Mouse (Mus musculus) 3T3-L1 (cell line): ENCODE measurements around the gene Med22.
A peak's percentile ranks its signal among the peaks of the same experiment; 100 is the strongest.

ENCODE experiments used
- DNase-seq: peaks from one replicate; pipeline ENCODE4 v3.0.0-alpha.2; 2015; ENCODE audit warnings: low read depth, low spot score

The Med22 gene

DNA sequence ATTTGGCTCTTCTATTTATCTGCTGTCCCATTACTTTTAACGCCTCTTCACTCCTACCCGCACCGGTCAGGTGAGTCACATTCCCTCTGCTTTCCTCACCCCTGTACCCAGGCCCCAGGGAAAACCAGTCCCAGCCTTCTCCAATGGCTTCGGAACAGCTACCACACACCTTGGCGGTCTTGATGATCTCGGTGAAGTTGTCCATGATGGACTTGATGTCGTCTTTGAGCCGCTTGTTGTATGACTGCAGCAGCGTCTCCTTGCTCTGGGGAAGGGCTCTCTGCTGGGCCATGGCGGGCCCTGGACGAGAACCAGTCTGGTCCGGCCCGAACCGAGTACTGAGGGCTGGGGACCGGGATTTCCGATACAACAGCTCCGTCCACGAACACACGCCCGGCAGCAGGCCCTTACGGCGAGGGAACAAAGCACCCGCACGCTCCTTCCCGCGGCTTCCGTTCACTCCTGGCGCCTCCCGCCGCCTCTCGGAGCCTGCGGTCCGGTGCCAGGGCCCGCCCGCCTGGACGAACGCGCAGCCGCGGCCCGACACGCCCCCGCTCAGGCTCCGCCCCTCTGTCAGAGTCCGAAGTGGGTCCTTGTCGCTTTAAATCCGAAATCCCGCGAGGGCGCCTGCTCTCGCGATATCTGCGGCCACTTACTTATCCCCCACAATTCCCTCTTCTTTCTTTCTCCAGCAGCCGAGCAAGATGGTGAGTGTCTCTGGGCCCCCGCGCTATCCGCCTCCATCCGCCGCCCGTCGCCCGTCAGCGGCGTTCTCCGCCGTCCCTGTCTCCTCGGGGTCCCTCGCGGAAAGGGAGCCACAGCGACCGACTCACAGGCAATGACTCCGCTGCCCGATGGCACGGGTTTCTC is at the start of gene Med22, which contains the start of gene Rpl7a:
Gene Med22, minus strand, starts transcription at position 554 of the 870 bp plus-strand sequence.
Gene Rpl7a, plus strand, starts transcription at position 641 of the 870 bp plus-strand sequence.
- DNase-seq, result peak; percentile 98

DNA sequence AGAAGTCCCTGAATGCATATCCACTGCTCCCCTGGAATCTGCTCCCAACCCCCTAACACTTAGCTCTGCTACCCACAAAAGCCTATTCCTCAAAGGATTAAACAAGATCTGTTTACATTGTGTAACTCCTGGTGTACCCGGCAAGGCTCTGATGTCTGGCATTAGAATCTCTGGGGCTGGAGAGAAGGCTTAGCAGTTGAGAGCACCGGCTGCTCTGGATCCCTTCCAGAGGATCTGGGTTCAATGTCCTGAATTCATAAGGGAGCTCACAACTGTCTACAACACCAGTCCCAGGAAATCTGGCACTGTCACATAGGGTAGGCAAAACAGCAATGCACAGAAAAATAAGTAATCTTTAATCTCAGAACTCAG is 47.0 kb upstream of the Med22 start:
- no peak for DNase-seq

DNA sequence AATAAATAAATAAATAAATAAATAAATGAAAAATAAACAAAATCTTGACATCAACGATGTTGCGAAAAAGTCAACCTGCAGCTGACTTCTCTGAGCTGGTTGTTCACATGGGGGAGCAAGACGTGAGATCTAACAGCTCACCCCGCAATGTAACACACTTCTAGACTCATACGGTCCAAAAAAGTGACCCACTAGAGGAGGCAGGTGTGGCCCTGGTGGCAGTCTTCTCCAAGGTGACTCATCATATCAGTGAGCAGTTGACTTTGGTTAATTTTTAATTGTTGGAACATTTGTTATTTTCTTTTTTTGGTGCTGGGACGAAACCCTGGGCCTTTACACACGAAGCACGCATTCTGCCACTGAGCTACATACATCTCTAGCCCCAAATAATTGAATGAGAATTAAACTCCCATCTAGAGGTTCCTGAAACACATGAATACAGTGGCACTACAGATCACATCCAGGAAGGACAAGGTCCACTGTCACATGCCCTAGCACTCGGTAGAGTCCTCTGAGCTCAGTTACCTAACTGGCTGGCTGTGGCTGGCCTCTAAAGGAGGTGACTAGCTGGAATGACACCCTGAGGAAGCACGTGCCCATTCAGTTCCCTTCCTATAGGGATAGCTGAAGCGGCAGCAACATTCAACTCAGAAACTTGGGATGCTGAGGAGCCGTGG is 46.5 kb upstream of the Med22 start:
- DNase-seq, result no peak

DNA sequence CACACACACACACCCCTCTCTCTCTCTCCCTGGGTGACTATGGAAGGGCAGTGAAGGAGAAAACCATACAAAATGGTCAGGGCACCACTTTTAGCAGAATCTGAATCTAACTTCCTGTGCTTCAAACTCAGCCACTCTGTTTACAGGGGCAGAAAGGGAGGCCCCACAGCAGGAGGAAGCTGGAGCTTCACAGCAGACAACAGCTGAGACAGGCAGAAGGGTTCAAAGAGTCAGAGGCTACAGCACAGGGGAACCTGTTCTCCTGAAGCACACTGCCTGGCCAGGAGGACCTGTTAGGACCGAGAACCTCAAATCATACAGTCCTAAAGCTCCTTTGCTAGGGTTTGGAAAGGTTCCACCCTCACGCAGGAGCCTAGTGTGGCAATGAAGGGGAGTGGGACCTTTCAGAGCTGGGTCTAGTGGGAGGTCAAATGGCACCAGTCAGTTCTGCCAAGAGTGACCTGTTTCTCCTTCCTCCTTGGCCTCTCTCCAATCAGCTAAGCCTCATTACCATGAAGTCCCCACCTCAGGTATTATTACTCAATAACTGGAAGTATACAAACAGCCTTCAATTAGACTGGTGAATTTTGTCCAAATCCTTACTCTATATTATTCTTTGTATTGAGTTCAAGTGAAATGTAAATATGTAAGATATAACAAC is 44.4 kb upstream of the Med22 start:
- DNase-seq, result no peak

DNA sequence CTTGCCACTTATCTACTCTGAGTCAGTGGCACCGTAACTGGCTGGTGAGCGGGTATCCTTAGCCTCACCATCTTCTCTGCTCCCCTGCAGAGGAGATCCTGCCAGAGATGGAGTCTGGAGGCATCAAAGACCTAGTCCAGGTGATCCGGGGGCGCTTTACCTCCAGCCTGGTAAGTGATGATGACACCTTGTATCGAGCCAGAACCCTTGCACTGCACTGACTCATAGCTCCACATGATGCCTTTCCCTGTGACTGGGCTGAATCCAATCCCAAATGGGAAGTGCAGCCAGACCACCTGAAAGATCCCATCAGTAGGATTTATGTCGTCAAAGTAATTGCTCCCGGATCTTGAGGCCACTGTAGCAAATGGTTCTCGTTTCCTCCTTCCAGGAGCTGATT is 42.4 kb upstream of the Med22 start:
- no peak for DNase-seq

DNA sequence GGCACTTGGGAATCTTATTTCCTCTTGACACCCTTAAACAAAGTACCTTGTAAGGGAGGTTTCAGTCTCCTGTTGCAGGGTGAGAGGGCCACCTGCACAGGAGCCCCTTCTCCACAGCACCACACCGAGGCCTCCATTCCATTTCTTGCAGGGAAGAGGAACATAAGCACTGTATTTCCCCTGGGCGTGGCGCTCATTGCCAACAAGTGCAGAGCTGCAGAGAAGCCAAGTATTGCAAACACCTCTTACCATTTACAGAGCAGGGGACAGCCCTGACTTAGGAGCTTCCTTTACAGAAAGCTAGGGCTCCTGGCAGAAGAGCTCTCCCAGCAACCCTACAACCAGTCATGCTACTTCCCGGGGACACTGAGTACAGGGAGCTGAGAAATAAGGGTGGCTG is 41.7 kb upstream of the Med22 start:
- DNase-seq, result no peak

DNA sequence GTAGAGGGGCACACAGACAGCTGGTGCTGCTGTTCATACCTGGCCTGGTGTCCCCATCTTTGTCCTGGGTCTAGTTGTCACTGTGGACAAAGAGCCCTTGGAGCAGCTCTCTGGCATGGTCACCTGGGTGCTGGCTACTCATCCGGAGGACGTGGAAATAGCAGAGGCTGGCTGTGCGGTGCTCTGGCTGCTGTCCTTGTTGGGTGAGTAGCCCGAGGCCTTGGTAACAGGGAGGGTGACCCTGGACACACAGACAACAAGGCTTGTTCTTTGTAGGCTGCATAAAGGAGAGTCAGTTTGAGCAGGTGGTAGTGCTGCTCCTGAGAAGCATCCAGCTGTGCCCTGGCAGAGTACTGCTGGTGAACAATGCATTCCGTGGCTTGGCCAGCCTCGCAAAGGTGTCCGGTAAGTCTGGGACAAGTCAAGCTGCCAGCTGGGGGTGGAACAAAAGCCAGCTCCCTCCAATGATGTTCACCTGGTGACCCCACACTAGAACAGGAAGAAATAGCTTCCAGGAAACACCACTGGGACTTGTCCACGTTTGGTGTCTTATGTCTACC is 40.9 kb upstream of the Med22 start:
- no peak for DNase-seq

DNA sequence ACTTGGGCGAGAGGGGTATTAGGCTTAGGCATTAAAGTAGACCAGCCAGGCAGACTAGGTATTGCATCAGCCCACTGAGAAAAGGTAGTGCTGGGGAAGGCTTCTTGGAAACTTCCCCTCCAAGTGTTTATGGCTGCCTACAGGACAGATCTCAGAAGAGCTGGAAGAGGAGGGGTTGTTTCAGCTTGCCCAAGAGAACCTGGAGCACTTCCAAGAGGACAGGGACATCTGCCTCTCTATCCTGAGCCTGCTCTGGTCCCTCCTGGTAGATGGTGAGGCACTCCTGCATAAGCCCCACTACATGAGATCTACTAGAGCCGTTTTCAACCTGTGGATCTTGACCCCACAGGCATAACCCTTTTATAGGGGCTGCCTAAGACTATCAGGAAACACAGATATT is 39.9 kb upstream of the Med22 start:
- DNase-seq, result no peak

DNA sequence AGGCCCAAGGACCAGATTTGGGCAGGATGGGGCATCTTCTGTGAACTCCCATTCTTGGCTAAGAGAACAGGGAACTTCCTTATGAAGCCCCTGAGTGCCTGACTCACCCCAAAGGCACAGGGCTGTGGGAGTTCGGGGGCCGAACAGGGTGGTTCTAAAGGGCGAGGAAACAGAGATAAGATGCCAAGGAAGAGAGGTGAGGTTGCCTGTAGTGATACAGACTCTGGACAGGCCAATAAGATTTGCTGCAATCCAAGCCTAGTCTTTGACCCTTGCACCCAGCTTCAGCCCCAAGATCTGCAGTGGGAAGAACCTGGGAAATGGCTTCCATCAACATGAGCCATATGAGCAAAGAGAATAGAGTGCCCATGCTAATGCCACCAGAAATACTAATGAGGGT is 32.8 kb upstream of the Med22 start:
- no peak for DNase-seq

DNA sequence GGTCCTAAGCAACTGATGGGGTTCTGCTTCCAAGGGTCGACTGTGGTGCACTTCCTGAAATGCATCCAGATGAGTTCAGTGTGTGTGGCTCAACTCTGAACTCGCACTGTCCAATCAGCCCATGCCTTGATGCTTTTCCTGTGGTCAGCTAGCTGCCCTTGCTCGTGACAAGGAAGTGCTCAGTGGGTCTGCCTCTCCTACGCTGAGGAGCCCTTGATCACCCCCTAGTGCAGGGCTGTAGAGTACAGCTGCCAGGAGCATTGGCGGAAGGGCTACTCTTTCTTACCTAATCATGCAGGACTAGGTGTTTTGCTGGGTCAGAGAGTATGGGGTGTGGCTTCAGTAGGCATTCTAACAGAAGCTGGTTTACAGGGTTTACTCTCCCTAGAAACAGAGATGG is 31.1 kb upstream of the Med22 start:
- DNase-seq, result no peak

DNA sequence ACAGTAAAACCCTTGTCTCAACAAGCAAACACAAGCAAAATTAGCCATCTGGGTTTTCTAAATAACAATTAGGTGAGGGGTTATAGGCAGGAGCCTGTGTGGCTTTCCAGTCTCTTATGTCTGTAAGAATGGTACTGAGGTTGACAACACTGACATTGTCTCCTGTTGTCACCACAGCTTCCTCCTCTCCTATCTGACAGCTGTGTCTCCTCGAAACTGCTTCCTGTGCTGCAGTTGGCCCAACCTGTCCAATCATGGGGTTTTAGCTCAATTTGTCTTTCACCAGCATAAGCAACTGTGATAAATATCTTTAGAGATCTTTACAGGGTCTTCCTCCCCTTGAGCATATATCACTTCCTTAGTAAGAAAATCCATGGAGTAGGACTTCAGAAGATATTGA is 25.9 kb upstream of the Med22 start:
- DNase-seq, result no peak

DNA sequence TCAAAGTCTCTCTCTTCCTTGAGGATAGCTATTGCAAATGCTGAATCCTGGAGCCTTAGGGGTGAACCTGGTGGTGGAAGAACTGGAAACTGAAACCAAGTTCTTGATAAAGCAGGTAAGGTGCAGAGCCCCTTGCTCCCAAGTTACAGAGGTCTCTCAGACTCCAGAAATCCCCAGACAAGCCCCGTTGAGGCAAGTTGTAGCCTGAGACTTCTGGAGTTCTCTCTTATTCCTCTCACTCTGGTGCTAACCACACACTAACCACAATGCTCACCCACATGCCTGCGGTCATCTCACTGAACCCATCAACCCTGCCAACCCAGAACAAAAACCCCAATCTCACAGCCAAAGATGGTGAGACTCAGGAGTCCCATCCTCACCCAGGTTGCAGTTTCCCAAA is 24.8 kb upstream of the Med22 start:
- peak; percentile 42 for DNase-seq

DNA sequence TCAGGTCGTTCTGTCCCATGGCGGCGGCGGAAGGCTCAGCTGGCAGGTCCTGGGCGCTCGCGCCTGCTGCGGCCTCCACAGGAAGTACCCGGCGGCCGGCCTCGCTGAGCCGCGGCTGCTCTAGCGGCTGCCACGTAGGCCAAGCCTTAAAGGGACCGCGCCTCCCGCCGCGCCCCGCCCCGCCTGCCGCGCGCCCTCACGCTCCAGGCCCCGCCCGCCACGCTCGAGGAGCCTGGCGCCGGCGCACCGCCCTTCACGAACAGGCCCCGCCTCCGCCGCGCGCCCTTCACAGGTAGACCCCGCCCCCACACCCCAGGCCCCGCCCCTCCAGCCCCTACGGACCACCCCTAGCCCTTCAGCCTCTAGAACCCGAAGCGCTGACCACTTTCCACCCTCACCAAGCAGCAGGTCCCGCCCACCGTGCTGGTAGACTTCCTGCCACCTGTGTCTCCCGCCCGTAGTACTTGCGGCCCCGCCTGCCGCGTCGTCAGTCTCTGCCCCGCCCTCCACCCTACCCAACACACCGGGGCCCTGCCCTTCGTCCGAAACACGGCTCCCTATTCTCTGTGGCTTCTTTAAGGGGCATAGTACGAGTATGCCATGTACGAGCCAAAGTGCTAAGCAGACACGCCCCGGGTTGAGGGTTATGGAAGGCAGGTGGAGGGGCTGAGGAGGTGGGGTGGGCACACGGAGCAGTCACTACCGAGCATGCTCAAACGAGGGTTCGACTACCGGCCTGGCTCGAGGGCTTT is 23.0 kb upstream of the Med22 start, which contains the start of the genes Surf4 and Stkld1:
Gene Surf4, minus strand, starts transcription at position 625 of the 752 bp plus-strand sequence.
Gene Stkld1, plus strand, starts transcription at position 744 of the 752 bp plus-strand sequence.
- DNase-seq, result peak; percentile 84

DNA sequence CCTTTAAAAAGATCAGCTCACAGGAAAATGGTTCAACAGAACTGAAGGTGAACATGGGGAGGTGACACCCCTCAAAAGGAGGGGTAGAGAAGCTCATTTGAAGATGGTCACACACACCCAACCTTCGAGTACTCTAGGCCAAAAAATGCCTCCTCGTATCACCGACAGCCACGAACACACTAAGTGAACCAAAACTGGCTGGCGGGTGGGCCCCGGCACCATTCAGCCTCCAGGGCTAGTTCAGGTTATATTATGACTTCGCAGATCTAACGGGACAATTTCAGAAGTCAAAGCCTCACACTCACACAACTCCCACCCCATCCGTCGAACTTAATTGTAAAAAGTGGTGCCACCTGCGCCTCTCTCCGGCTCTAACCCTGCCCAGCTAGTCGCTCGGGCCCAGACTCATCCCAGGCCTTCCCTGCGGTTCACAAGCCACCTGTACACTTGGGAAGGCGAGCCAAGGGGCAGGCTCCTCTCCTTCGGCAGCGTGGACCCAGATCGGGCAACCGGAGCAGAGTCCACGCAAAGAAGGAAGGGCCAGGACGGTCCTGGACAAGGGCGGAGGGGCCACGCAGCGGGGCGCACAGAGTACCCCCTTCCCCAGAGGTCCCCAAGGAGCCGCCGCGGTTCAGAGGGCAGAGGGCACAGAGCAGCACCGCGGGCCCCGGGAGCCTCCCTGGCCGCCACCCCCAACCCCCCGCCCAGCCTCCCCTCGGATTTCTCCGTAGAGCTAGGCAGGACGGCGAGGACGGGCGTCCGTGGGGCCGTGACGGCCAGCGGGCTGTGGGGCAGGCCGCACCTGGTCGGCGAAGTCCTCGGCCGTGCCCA is 22.2 kb upstream of the Med22 start:
- DNase-seq, result peak; percentile 34

DNA sequence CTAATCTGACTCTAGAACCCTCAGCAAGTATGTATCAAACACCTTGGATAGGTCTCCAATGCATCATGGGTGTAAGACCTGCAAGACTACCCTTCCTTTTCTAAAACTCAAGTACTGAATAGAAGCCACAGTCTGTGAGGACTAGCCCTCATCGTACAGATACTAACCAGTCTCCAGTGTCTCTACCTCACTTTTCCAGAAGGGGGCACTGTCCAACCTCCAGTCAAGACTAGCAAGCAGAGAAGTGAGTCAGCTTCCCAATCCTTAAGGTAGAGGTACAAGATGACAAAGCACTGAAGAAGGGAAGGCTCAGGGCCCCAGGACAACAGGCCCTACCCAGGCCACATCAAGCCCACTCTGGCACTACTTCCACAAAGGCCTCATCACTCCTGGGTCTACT is 19.9 kb upstream of the Med22 start:
- peak; percentile 80 for DNase-seq

DNA sequence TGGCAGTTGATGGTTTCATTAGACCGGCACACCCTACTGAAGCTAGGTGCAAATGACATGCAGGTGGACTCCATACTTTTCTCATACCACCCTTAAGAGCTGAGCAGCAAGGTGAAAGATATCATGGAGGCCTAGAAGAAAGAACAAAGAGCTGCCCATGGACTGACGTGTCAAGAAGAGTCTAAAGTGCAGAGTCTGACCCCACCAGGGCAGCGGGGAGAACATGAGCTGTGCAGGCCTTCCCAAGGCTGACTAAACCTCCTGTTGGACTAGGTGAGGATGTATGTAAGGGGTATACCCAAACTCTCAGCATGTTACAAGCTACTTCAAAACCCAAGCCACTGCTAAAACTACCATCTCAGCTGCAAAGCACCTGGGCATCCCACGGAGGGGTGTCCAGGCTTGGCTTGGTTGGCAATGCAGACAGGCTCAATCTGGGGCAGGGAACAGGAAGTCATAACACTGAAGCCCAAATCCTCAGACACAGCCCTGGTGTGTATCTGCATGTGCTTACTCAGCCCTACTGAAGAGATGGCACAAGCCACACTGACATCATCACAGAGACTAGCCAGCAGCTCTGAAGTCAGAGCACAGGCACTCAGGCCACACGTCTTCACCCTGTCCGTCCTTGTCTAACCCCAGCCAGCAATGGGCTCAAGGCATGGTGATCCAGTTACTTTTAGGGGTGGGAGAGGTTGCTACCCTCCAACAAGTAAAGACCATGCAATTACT is 17.4 kb upstream of the Med22 start:
- DNase-seq, result no peak

DNA sequence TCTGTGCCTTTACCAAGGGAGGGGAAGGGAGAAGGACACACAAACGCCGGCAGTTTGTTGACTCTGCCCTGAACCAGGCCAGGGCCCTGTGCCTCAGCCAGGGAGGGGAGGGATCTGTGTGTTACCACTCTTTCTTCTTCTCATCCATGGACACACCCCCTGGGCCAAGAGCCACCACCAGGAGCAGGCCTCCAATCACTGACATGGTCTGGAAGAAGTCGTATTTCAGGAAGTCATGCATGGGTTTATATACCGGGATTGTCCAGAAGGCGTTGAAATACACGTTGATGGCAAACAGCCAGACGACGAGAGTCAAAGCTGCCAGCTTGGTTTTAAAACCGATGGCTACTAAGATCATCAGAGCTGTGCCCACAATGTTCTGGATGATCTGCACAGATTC is 11.3 kb upstream of the Med22 start:
- no peak for DNase-seq

DNA sequence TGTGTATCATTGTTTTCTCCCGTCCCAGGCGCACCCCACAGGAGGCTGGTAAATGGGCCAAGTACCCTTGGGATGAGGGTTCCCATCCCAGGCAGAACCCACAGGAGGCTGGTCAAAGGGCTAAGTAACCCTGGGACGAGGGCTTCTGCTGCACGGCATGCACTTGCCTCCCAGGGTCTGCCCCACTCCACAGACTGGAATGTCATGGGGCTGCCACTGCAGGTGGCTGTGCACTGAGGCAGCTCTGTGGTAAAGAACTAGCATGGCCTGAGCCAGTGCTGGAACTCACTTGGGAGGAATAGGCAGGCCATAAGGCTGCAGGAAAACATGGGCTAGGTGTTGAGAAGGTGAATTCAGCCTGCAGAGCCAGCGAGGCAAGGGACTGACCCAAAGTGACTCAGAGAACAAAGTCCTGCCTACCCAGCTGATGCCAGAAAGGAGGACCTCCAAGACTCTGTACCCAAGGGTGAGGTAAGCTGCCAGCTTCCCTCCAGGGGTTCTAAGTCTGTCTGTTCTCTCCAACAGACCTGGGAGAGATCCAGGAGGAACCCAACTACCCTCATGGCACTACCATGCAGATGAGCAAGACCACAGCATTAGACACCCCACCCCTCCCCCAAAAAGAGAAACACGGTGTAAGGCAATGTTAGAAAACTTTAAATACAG is 9.8 kb upstream of the Med22 start:
- DNase-seq, result no peak

DNA sequence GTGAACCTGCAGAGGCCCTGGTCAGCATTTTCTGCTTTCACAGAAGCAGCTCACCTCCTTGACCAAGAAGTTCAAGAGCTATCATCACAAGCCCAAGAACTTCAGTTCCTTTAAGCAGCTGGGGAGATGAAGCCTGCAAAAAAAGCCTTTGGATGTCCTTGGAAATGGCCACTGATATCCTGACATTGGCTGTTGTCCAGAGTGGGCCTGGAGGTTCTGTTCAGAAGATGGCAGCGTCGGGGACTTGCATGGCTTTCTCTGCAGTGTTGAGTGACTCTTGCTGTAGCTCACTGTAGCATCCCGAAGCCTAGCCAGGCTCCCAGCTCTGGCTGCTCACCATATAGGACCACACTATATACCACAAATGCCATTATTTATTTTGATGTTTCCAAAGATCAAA is 9.2 kb upstream of the Med22 start:
- DNase-seq, result no peak
